In genomic region chr2:166280651-166281127, GRCm38 (mm10) we compare ENCODE assay signal across 11 mouse cellular contexts.
DNase-seq lines count a peak whose midpoint lies in the region; ATAC-seq lines count a peak whose summit lies in the region.
"Had no signal": no experiment of that assay in that cellular context is flagged by ENCODE, and none has a peak within 500 bp of the region (broad histone marks: within the 10 kb centered on the region; RNA-seq: fewer than 3 reads in every experiment).

No protein-coding gene starts in this region.

- H3K4me3 ChIP-seq in lung, embryonic 16.5 days (ENCODE audit: low read length) = no peak overlapping the region
- H3K4me3 ChIP-seq in embryonic facial prominence, embryonic 13.5 days = no peak overlapping the region
- no peak overlapping the region for H3K4me3 ChIP-seq in hindbrain, embryonic 13.5 days
- H3K4me3 ChIP-seq in stomach, embryonic 15.5 days (replicated peaks) = no peak overlapping the region

- no peaks in the 10 kb centered on the region for H3K36me3 ChIP-seq in lung, embryonic 16.5 days (ENCODE audit: control insufficient read depth, insufficient read depth, low read length)
- H3K36me3 ChIP-seq in embryonic facial prominence, embryonic 13.5 days = no peaks in the 10 kb centered on the region
- H3K36me3 ChIP-seq in hindbrain, embryonic 13.5 days = no peaks in the 10 kb centered on the region
- H3K36me3 ChIP-seq in stomach, embryonic 15.5 days = no peaks in the 10 kb centered on the region

- H3K27ac ChIP-seq in lung, embryonic 16.5 days (ENCODE audit: low read length) = no peak overlapping the region
- H3K27ac ChIP-seq in embryonic facial prominence, embryonic 13.5 days = no peak overlapping the region; the same call in 1 of the 2 replicates
- H3K27ac ChIP-seq in hindbrain, embryonic 13.5 days = peak overlapping the region; percentile 69
- H3K27ac ChIP-seq in stomach, embryonic 15.5 days = peak overlapping the region; percentile 80
- H3K27ac ChIP-seq: macrophage had no signal

- H3K4me1 ChIP-seq in lung, embryonic 16.5 days (replicated peaks; ENCODE audit: control insufficient read depth, insufficient read depth, low read length) = no peaks in the 10 kb centered on the region; the same call in 1 of the 2 replicates
- peaks cover 7% of the 10 kb centered on the region for H3K4me1 ChIP-seq in embryonic facial prominence, embryonic 13.5 days
- H3K4me1 ChIP-seq in hindbrain, embryonic 13.5 days (replicated peaks) = peaks cover 18% of the 10 kb centered on the region
- H3K4me1 ChIP-seq in stomach, embryonic 15.5 days = 0 out of 2 replicates have a peak, but pooled peaks cover 4% of the 10 kb centered on the region

- H3K4me2 ChIP-seq in lung, embryonic 16.5 days (ENCODE audit: low read depth, low read length) = no peak overlapping the region
- H3K4me2 ChIP-seq in embryonic facial prominence, embryonic 13.5 days = no peak overlapping the region
- no peak overlapping the region for H3K4me2 ChIP-seq in hindbrain, embryonic 13.5 days
- H3K4me2 ChIP-seq in stomach, embryonic 15.5 days = no peak overlapping the region

- WGBS in lung, embryonic 16.5 days = 42% methylated on average over 5 of the region's 5 CpGs
- 24% methylated on average over 5 of the region's 5 CpGs for WGBS in embryonic facial prominence, embryonic 13.5 days
- 24% methylated on average over 5 of the region's 5 CpGs for WGBS in hindbrain, embryonic 13.5 days
- 30% methylated on average over 5 of the region's 5 CpGs for WGBS in stomach, embryonic 15.5 days

- no peak overlapping the region for H3K9ac ChIP-seq in lung, embryonic 16.5 days (ENCODE audit: low read length)
- H3K9ac ChIP-seq in embryonic facial prominence, embryonic 13.5 days = no peak overlapping the region
- no peak overlapping the region for H3K9ac ChIP-seq in hindbrain, embryonic 13.5 days
- H3K9ac ChIP-seq in stomach, embryonic 15.5 days = no peak overlapping the region

- DNase-seq in lung, postnatal 36 days = no peak
- DNase-seq in thymus, postnatal 10 days (ENCODE audit: low spot score in 2 of 2) = no peak
- no peak for DNase-seq in spleen, postnatal 36 days (ENCODE audit: low spot score in 2 of 2)
- no peak for DNase-seq in thymus, postnatal 14 days
- DNase-seq: kidney, postnatal 14 days; thymus, postnatal 36 days had no signal

- no peaks in the 10 kb centered on the region for H3K9me3 ChIP-seq in lung, embryonic 16.5 days (ENCODE audit: control insufficient read depth, low read length)
- no peaks in the 10 kb centered on the region for H3K9me3 ChIP-seq in embryonic facial prominence, embryonic 13.5 days
- H3K9me3 ChIP-seq in hindbrain, embryonic 13.5 days = no peaks in the 10 kb centered on the region
- no peaks in the 10 kb centered on the region for H3K9me3 ChIP-seq in stomach, embryonic 15.5 days

- H3K27me3 ChIP-seq in lung, embryonic 16.5 days (ENCODE audit: control insufficient read depth, insufficient read depth, low read depth, low read length) = no peaks in the 10 kb centered on the region
- H3K27me3 ChIP-seq in embryonic facial prominence, embryonic 13.5 days = no peaks in the 10 kb centered on the region
- H3K27me3 ChIP-seq in hindbrain, embryonic 13.5 days = no peaks in the 10 kb centered on the region
- no peaks in the 10 kb centered on the region for H3K27me3 ChIP-seq in stomach, embryonic 15.5 days (replicated peaks)

- peak; percentile 92 for ATAC-seq in lung, embryonic 16.5 days (ENCODE audit: low read depth)
- peak; percentile 33; the same call in 1 of the 2 replicates for ATAC-seq in embryonic facial prominence, embryonic 13.5 days (ENCODE audit: insufficient number of reproducible peaks, insufficient read depth, low FRiP score, low TSS enrichment, low read depth)
- ATAC-seq in hindbrain, embryonic 13.5 days (ENCODE audit: low FRiP score) = no peak
- peak; percentile 69 for ATAC-seq in stomach, embryonic 15.5 days (ENCODE audit: insufficient read depth, low FRiP score, low read depth)

Comparison
In these comparisons a context has a peak if more than half of its experiments do, and no peak if none do; other contexts are left out.
1. H3K27ac ChIP-seq: peak in hindbrain, embryonic 13.5 days (single experiment) and stomach, embryonic 15.5 days (single experiment); none in lung, embryonic 16.5 days (single experiment) and embryonic facial prominence, embryonic 13.5 days (single experiment).